Mouse (Mus musculus) mouse embryonic stem cell (cell line): ENCODE results near the gene Tspan33.
"Not testable (repeated sequence)": the region's sequence is repeated elsewhere in the genome, so short reads cannot be mapped to it uniquely, and the experiment has no call there.

Source experiments
- in situ Hi-C, 2 experiments: fragments of 300-500 bp; cut with MboI; formaldehyde crosslinking; loops; 1 replicate in 1 of 2; 3 replicates in 1 of 2; pipeline ENCODE4 v1.14.3; 2019 to 2020; ENCODE audit warnings: low sequenced_read_pairs in 2 of 2, low pct_unique_long_range_greater_than_20kb in 1 of 2, mixed read lengths in 1 of 2; ENCODE audit not compliant: unreplicated experiment in 1 of 2

The Tspan33 gene

DNA sequence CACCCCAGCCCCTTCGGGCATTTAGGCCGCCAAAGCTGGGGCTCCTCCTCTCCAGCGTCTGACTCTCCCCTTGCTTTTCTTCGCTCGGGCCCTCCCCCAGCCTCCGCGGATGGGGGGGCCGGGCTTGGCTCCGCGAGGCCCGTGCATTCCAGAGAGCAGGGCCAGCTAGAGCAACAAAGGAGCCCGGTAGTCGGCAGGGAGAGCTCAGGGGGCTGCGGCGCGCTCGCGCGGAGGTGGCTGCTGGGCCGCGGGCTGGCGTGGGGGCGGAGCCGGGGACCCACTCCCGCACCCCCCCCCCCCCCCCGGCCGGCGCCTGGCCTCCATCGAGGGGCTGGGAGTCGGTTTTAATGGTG, 41.3 kb downstream of the Tspan33 start, which contains the start of gene Smo:
TSS of gene Smo (plus strand) at position 168 of the 353 bp plus-strand sequence.
- in situ Hi-C loops: no loop called here

DNA sequence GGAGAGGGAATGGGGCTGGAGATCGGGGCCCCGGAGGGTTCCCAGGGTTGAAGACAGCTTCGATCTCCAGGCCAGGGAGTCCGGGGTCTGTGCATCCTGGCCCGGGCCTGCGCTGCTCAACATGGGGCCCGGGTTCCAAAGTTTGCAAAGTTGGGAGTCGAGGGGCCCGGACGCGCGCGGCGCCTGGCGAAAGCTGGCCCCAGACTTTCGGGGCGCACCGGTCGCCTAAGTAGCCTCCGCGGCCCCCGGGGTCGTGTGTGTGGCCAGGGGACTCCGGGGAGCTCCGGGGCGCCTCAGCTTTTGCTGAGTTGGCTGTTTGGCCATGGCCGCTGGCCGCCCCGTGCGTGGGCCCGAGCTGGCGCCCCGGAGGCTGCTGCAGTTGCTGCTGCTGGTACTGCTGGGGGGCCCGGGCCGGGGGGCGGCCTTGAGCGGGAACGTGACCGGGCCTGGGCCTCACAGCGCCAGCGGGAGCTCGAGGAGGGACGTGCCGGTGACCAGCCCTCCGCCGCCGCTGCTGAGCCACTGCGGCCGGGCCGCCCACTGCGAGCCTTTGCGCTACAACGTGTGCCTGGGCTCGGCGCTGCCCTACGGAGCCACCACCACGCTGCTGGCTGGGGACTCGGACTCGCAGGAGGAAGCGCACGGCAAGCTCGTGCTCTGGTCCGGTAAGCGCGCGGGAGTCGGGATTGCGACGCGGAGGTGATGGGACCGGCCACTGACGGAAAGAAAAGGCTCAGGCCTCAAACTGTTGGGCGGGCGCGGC, 41.8 kb downstream of the Tspan33 start:
- in situ Hi-C loops: no loop called here

DNA sequence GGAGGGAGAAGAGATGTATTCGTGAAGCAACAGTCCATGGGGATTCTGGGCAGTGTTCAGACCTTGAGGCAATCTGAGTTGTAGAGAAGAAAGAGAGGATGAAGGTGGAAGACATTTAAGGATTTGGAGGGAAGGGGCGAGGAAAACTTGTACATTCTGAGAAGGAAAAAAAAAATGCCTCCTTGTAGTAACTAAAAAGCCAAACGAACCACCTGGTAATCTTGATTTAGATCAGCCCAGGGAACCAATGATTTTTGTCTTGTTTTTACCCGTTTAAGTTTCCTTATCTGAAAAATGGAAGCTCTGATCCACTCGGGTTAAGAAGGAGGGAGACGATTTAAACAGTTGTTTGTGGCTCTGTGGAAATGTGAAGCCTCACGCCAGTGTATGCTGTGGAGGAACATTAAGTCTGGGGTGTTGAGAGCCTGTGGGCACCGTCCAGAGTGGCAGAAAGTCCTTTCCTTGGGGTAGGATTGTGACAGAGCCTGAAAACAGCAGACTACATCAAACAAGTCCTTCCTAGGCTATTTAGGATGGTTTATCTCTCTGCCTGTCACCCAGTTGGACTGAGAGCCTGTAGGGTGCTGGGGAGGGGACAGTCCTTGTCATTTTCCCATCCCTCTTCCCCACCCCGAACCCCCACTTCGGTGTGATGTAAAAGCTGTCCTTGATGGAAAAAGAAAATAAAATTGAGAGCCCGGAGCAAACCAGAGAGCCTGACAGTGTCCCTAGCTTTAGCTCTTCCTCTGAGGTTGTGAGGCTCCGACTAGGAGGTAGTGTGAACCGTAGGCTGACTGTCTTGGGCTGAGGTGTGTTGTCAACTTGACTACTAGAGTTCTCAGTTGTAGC, 42.8 kb downstream of the Tspan33 start:
- in situ Hi-C loops: no loop called here

DNA sequence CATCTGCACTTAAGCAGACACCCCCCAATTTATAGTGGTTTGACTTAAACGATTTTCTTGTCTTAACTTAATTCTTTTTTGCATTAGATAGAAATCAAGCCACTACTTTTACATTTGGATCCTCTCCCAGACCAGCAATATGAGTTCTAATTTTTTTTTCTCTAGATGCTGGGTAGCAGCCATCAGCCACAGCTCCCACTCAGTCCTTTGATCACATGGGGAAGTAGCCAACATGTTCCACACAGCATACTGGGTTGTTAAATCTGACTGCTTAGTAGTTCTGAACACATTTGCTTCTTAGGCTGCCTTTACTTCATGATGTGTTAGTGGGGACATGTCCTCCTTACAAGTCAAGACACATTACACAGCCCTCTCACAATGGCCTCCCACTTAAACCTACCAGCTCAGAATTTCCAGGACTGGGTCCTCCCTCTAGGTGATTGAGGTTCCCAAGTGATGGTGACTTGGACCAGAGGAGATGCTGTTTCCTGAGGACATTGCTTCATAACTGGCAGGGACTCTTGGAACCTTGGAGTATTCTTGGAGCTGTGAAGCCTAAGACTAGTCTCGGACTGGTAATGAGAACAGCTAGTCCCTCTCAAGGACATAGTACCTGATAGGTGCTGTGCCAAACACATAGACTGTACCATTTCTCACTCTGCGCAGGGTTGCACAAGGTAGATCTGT, 57.6 kb downstream of the Tspan33 start:
- in situ Hi-C loops: no loop called here

DNA sequence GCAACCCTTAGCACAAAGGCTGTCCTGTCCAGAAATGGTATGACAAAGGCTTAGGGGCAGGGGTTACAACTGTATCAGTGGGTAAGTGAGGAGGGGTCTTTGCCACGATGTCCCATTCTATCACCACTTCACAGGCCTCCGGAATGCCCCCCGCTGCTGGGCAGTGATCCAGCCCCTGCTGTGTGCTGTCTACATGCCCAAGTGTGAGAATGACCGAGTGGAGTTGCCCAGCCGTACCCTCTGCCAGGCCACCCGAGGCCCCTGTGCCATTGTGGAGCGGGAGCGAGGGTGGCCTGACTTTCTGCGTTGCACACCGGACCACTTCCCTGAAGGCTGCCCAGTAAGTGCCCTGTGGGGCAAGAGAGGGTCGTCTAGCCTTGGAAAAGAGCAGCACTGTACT, 59.3 kb downstream of the Tspan33 start:
- in situ Hi-C loops: no loop called here

DNA sequence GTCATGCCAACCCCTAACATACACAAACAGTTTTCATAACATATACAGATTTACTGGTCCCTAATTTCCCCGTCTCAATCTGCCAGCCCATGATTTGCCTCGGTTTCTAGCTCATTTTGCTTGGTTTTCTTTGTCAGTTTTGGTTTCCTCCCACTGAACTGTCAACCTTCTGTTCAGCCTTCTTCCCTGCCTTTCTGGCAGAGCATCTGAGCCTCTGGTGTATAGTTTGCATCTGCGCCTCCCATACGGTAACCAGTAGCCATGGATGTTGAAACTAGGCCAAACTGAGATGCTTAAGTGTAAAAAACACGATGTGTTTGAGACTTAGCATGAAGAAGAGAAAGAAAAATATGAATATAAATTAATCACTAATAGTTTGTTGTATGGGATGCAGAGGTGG, 62.0 kb downstream of the Tspan33 start:
- in situ Hi-C loops: no loop called here

DNA sequence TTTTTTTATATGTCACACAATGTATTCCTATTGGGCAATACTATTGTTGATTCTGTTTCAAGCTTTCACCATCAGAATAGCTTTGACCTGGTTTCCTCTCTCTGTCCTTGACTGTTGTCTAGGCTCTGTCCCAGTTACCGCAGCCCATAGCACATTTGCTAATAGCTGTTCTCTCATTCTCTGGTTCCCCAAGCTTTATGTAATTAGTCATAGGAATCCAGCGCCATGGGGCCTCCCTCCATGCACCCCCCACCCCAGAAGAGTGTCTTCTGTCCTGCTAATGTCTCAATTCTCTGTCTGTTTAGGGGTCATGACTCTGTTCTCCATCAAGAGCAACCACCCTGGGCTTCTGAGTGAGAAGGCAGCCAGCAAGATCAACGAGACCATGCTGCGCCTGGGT, 62.5 kb downstream of the Tspan33 start:
- in situ Hi-C loops: no loop called here

DNA sequence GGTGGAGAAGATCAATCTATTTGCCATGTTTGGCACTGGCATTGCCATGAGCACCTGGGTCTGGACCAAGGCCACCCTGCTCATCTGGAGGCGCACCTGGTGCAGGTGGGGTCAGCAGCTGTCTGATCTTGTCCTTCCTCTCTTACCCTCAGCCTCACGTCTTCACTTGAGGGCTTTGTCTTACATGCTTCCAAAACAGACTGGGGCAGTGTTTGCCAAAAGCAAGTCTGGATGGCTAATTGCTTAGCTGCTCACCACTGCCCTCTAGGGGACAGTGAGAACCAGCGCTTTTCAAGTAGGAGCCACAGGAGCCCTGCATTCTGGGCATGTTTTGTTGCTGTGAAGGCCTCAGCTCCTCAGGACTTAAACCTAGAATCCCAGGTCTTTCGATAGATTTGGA, 64.4 kb downstream of the Tspan33 start:
- in situ Hi-C loops: no loop called here

DNA sequence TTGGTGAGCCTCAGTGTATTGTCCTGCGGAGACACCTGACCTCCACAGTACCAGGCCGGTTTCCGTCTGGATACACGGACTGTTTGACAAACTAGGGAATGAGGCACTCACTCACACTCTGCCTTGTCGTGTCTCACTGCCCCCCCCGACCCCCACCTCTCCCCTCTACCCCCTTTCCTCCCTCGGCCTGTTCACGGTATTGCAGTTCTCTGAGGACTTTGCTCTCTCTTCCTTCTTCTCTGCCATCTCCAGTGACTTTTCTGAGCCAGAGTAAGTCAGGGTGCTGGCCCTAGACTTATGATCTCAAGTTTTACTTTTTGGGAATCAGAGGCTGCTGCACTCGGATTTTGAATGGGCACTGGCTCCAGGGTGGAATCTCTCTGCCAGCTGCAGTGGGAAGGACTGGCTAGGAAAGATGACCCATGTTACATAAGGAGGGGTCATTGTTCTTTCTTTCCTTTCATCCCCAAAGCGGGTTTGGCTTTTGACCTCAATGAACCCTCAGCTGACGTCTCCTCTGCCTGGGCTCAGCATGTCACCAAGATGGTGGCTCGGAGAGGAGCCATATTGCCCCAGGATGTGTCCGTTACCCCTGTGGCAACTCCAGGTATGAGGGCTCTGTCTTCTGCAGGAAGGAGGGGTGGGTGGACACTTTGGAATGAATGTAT, 65.1 kb downstream of the Tspan33 start:
- in situ Hi-C loops: no loop called here

DNA sequence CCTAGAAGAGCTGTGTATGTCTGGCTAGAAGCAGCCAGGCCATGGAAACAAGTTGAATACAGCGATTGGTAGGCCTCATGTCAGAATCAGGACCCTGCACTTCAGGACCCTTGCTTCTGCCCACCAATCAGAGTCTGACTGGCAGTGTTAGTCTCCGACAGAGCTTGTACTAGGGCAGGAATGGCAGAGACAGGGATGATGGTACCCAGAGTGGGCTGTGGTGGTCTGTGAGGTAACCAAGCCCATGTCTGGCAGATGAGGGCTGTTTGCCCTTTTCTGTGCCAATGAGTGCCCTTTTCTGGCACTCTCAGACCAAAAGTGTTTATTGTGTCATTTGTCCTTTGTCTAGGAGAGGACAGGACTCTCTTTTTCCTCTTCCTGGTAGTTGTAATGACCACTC, 66.4 kb downstream of the Tspan33 start:
- in situ Hi-C loops: not testable (repeated sequence)

DNA sequence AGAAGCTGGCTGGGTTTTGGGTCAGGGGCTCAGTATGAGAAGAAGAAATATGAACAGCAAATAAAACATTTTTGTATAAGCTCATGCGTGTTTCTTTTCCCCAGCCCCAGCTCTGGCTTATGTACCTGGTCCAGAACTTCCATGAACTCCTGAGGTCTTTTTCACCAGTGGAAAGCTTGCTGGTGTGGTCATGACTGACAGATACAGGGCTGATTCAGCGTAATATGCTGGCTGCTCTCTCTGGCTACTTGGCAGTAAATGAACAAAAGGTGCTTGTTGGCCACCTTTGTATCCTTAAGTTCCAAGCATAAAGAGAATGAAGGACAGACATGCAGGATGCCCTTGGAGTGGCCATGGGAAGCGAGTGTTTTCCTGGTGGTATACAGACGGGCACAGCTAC, 67.3 kb downstream of the Tspan33 start:
- in situ Hi-C loops: no loop called here

DNA sequence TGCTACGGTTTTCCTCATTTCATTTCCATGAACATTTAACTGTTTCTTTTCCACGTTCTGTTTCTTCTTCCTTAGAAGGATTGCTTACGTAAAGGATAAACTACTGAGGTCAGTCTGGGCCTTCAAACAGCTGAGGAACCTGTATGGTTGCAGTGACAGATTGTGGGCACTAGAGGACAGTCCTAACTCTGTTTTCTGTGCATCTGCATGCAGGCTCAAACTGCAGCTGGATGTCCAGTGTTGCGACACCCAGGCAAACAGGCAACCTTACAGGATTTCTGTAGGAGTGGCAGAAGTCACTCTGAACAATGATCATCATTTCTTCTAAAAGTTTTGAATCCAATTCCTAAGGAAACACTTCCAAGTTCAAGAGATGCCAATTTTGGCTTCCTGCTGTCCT, 68.5 kb downstream of the Tspan33 start:
- in situ Hi-C loops: no loop called here

DNA sequence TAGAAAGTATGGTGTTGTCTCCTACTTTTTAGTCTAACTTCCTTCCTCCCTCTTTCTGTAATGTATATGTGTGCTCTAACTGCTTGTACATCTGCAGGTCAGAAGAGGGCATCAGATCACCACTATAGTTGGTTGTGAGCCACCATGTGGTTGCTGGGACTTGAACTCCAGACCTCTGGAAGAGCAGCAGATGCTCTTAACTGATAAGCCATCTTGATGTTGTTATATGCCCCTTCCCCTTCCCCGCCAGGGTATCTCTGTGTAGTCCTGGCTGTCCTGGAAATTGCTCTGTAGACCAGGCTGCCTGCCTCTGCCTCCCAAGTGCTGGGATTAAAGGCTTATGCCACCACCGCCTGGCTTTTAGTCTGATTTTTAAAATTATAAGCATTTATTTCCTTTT, 72.9 kb downstream of the Tspan33 start:
- in situ Hi-C loops: no loop called here
